Mouse (Mus musculus) thymus, postnatal 10 days (tissue): ENCODE results near the gene Flrt1.
"Not testable (repeated sequence)": the region's sequence is repeated elsewhere in the genome, so short reads cannot be mapped to it uniquely, and the experiment has no call there.

Experiments used
- DNase-seq, 2 experiments: peaks; one replicate each; pipeline ENCODE4 v3.0.0; 2021; ENCODE audit warnings: low spot score in 2 of 2

Gene Flrt1

DNA sequence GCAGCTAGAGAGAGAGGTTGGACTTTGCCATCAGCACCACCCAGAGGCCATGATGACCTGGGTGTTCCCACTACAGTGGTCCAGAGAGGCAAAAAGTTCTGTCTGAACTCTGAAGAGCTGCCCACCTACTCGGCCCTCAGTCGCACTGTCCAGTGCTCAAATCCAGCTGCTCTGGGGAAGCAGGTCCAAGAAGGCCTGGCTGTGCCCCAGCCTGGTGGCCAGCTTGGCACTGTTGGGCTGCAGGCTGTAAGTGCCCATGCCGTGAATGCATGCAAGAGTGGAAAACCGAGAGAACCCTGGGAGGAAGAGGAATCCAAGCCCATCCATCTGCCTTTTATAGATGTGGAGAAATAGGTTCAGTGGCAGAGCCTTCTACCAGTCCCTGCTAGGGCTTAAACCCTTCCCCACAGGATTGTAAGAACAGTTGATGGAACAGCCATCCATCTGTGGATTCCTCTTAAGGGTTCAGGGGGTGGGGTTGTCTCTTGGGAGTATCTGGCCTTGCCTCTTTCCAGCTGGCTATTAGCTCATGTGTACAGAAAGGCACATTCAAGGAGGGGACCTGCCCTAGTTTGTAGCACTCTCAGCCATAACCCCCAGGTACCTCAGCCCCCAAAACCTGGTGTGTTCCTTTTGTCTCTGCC lies 2.1 kb downstream of the Flrt1 start:
- DNase-seq, result no peak

- DNase-seq, result no peak
Observed at GRCm38 (mm10) chr19:7102039-7102438, 3.5 kb downstream of the Flrt1 start.

GRCm38 (mm10) chr19:7099620-7100155 lies 5.8 kb downstream of the Flrt1 start:
- DNase-seq, result no peak

DNA sequence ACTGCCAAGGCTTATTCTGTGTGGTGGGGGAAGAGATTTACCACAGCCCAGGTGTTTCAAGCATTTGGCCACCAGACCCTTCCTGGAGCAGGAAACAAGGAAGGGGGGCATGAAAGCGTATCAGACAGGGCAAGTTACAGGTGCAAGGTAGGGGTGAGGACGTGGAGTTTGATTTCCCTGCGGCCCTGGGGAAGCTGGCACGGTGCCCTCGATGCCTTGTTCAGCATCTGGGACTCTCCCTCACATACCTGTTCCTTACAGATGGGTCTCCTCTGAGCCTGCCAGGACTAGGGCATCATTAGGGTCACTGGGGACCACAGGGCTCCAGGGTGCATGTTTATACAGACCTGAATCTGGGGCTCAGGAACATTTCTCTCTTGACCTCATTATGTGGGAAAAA lies 12.8 kb downstream of the Flrt1 start:
- DNase-seq, result no peak

DNA sequence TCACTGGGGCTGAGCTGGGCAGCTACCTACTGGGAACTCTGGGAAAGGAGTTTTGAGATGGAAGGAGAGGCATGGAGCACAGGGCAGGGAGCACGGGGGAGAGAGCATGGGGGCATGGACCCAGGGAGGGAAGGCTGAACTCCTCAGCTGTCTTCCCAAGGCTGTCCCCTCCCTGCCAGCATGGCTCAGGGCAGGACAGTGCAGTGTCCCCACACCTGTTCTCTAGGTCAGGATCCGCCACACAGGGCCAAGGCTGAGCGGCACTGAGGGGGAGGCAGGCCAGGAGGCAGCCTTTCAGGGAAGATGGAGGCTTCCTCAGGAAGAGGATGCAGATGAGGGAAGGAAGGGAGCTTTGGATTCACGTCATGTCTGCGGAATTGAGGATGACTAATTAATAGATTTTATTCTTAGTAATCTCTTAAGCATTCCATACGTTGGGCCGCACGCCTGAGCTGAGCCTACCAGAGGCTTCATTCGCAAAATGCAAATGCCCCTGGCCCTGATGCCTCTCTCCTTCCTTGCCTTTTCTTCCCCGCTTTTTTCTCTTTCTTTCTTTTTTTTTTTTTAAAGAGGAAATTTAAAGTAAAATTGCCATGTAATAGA lies 14.0 kb downstream of the Flrt1 start:
- no peak for DNase-seq

- no peak for DNase-seq
Observed at GRCm38 (mm10) chr19:7090369-7091064, 15.0 kb downstream of the Flrt1 start.

- no peak for DNase-seq
Observed at GRCm38 (mm10) chr19:7089842-7090251, 15.7 kb downstream of the Flrt1 start.

GRCm38 (mm10) chr19:7089050-7089449 lies 16.5 kb downstream of the Flrt1 start:
- DNase-seq, result no peak

DNA sequence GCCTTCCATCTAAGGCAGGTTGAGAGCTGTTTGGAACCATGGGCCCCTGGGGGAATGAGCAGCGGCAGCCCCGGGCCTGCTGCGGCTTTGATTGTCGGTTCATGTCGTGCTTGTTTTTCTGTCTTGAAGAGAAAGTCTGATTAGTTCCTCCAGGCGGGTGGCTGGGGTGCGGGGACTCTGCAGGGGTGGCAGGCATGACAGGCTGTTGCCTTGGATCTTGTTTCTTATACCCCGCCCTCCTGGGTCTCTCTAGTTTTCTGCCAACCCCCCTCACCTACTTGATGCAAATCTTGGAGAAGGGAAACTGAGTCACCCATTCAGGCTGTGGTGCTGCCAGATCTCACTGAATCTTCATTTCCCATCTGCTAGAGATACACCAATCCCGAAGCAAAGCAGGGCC lies 17.0 kb downstream of the Flrt1 start:
- no peak for DNase-seq

GRCm38 (mm10) chr19:7084734-7085133 lies 20.8 kb downstream of the Flrt1 start:
- no peak for DNase-seq

DNA sequence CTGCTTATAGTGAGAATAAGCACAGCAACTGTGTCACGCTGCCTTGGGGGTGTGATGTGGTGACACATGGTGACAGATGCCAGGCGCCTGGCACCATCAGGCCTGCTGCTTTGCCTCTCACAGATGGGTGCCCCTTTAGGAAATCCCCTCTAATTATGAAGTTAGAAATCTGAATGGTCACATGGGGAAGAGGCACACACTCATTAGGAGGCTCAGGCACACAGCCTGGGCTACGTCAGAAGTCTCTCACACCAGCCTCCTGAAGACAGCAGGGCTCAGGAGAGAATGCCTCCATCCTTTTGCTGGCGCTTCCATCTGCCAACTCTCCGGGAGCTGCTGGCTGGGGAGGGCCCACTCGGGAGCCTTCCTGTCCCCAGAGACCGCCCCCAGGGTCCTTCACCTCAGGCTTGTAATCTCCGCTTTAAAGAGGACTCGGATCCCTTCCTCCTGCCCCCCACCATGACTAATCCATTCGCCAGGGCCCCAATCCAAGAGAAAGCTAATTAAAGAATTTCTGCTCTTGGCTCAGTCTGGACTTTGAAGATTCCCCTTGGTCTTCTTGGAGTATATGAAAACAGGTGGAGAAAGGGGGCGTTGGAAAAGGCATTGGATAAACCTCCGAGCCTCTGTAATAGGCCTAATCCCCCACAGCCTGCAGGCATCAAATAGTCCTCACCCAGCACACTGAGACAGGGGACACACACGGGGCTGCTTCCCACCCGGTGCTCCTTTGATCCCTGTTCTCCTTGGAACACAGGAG lies 22.3 kb downstream of the Flrt1 start:
- no peak for DNase-seq

DNA sequence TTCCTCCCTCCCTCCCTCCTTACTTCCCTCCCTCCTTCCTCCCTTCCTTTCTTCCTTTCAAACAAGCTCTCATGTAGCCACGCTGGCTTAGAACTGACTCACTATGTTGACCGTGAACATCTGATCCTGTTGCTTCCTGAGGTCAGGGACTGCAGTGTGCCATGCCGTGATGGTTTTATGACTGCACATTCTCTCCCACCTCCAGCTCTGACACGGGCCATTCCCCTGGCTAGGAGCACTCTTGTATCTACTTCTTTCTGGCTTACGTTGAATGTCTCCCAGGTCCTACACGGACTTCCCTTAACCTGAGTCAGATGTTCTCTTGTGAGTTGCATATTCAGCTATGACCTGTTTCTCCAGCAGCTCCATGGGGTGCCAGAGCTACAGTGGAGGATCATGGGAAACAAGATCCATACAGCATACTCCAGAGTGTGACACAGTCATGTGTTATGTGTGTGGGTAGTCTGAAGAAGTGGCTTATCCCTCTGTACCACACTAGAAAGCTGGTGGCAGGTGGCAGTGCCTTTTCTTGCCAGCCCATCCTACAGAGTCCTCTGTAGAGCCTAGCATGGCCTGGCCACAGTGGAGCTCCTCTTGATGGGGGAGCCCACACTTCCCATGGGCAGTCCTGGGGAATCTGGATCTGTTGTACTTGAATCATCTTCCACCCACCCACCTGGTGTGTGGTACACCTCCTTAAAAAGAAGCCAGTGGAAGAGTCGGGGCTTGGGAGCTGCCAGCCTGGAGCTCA lies 23.8 kb downstream of the Flrt1 start:
- DNase-seq, result no peak

DNA sequence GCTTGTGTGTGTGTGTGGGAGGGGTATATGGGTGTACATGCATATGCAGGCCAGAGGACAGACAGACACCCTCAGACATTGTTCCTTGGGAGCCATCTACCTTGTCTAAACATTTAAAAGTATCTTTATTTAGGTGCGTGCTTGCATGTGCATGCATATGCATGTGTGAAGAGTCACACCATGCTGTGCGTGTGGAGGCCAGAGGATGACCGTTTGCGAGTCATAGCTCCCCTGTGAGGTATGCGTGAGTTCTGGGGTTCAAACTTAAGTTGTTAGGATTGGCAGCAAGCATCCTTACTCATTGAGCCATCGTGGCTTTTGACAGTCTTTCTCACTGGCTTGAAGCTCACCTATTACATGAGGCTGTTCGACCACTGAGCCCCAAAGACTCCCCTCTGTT lies 27.3 kb downstream of the Flrt1 start:
- no peak for DNase-seq

DNA sequence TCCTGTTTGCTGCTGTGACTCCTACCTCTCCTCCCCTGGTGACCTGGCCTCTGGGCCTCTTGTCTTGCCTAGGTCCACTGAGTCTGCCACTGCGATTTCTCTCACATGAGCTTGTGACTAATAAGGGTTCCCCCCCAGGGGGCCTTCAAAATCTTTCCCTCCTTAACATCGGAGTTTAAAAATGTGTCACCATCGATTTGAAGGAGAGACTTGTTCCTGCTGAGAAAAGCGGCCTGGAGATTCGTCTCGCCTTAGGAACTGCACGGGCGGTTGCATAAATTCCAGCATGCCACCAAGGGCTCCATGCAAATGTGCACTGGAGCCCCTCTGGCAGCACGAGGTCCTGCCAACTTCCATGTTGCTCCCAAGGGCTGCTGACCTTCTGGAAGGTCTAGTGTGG lies 27.9 kb downstream of the Flrt1 start:
- DNase-seq, result no peak

- not testable (repeated sequence) for DNase-seq
Observed at GRCm38 (mm10) chr19:7075336-7075735, 30.2 kb downstream of the Flrt1 start.

DNA sequence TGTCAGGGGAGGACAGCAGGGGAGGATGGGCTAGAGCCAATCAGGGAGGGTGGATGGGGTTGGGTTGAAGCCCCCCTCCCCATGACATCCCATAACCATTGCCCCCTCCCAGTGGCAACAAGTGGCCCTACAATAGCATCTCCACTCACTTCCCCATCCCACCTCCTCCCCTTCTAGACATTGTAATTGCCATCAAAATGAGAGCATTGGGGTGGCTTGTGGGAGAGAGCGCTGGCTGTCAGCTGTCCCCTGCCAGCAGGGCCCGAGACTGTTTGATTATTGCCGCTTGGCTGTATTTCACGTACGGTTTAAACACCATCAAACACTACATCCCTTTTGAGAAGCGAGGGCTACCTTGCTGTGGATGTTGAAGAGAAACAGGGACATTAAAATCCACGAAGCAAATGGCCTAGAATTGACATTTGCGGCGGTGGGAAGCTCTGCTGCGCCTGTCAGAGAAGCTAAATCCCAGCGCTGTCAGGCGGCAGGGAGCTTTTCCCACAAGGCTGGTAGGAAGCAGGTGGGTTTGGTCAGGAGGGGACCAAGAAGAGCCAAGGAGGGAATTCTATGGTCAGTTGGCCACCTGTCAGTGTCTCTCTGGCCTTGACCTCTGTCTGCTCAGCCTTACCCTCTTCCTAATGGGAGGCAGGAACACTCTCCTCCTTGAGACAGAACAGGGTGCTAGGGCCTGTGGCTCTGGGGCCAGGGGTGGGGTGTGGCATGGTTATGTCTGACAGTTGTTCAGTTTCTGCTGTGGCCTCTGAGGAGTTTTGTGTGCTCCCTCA lies 31.3 kb downstream of the Flrt1 start:
- DNase-seq, result no peak

GRCm38 (mm10) chr19:7072221-7072620 lies 33.3 kb downstream of the Flrt1 start:
- DNase-seq, result no peak

DNA sequence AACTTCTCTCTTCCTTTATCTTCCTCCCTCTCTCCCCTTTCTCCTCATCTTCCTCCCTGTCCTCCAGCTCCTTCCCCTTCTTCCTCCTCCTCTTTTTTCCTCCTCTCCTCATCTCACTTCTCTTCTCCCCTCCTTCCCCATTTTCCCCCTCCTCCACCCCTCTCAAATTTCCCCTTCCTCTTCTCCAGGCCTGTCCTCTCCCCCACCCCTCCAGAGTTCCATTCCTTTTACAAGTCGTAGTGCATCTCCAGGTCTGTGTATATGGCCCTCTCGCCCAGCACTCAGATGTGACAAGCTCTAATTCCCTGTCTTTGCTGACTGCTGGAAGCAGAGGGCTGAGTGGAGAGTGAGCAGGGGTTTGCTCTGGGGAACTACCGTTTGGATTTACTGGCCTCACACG lies 34.8 kb downstream of the Flrt1 start:
- DNase-seq, result no peak

- DNase-seq, result no peak
Observed at GRCm38 (mm10) chr19:7069781-7070763, 35.5 kb downstream of the Flrt1 start.
